Mouse (Mus musculus): ENCODE measurements around the gene Supt3.

- TF ChIP-seq CTCF (IDR thresholded peaks at IDR 0.05; ENCODE audit: low read depth, low read length) (no peak), POLR2A (IDR thresholded peaks at IDR 0.05; ENCODE audit: insufficient read depth, low read length) (no peak)
These were observed 49.3 kb upstream of the Supt3 start for GRCm38 (mm10) chr17:44727675-44728074.

Measured in ES-Bruce4 (cell line).